ENCODE assay signal across 16 mouse cellular contexts in genomic region chr11:36120591-36121409, GRCm38 (mm10).
DNase-seq lines count a peak whose midpoint lies in the region; ATAC-seq and TF ChIP-seq lines count a peak whose summit lies in the region.
"Had no signal": no experiment of that assay in that cellular context is flagged by ENCODE, and none has a peak within 500 bp of the region (broad histone marks: within the 10 kb centered on the region; RNA-seq: fewer than 3 reads in every experiment).

No protein-coding gene starts in this region.

- ATAC-seq in forebrain, embryonic 12.5 days (ENCODE audit: low FRiP score): peak; percentile 74
- no peak; the same call in 1 of the 2 replicates for ATAC-seq in hindbrain, embryonic 14.5 days (ENCODE audit: low FRiP score)
- 0 out of 2 replicates have a peak, but pooled peaks have one; percentile 37 for ATAC-seq in midbrain, embryonic 16.5 days
- ATAC-seq: activated CD4-positive, CD25-positive, alpha-beta regulatory T cell, adult 4 months had no signal

- no peak for TF ChIP-seq POLR2A in cortical plate, adult 2 months (IDR thresholded peaks at IDR 0.05; ENCODE audit: extremely low read depth, insufficient read depth, low read length)

- no peak overlapping the region for H3K4me3 ChIP-seq in cortical plate, adult 2 months (ENCODE audit: insufficient read depth, low read length)
- H3K4me3 ChIP-seq in forebrain, embryonic 12.5 days (replicated peaks): no peak overlapping the region
- H3K4me3 ChIP-seq in hindbrain, embryonic 14.5 days (replicated peaks; ENCODE audit: low read length): no peak overlapping the region
- H3K4me3 ChIP-seq in midbrain, embryonic 16.5 days (ENCODE audit: low read depth, low read length): no peak overlapping the region
- H3K4me3 ChIP-seq: gastrocnemius, adult 2 months; heart, embryonic 12.5 days; limb, embryonic 13.5 days had no signal

- no peak for TF ChIP-seq CTCF in cortical plate, adult 2 months (IDR thresholded peaks at IDR 0.05; ENCODE audit: extremely low read depth, insufficient read depth, low read length)

- no peaks in the 10 kb centered on the region for H3K36me3 ChIP-seq in forebrain, embryonic 12.5 days (replicated peaks)
- H3K36me3 ChIP-seq in hindbrain, embryonic 14.5 days (replicated peaks; ENCODE audit: control insufficient read depth, insufficient read depth): no peaks in the 10 kb centered on the region
- H3K36me3 ChIP-seq in midbrain, embryonic 16.5 days (ENCODE audit: control insufficient read depth, insufficient read depth, low read length): no peaks in the 10 kb centered on the region
- H3K36me3 ChIP-seq: heart, embryonic 12.5 days; limb, embryonic 13.5 days had no signal

- no peak for DNase-seq in hindbrain, embryonic 14.5 days (ENCODE audit: low spot score)
- no peak for DNase-seq in right cerebral cortex, postnatal 25 days
- no peak for DNase-seq in urinary bladder, adult 18-20 months (ENCODE audit: low spot score in 2 of 2)
- DNase-seq in heart, postnatal 25 days (ENCODE audit: low spot score): no peak
- DNase-seq: cerebellum, adult 9-11 months; gastrocnemius, adult 2 months; kidney, postnatal 10 days; layer of hippocampus, postnatal 36 days; lung, postnatal 36 days; right cerebral cortex, postnatal 14 days had no signal

- H3K9me3 ChIP-seq in forebrain, embryonic 12.5 days: no peaks in the 10 kb centered on the region
- no peaks in the 10 kb centered on the region for H3K9me3 ChIP-seq in hindbrain, embryonic 14.5 days (ENCODE audit: control insufficient read depth, low read length)
- H3K9me3 ChIP-seq in midbrain, embryonic 16.5 days (replicated peaks; ENCODE audit: control insufficient read depth, low read length, poor library complexity, severe bottlenecking): no peaks in the 10 kb centered on the region
- H3K9me3 ChIP-seq: heart, embryonic 12.5 days; limb, embryonic 13.5 days had no signal

- H3K9ac ChIP-seq in forebrain, embryonic 12.5 days: no peak overlapping the region
- H3K9ac ChIP-seq in hindbrain, embryonic 14.5 days: 0 out of 2 replicates have a peak overlapping the region, but pooled peaks have one; percentile 17
- H3K9ac ChIP-seq in midbrain, embryonic 16.5 days (ENCODE audit: low read depth, low read length): no peak overlapping the region
- H3K9ac ChIP-seq: heart, embryonic 12.5 days; limb, embryonic 13.5 days had no signal

- peak overlapping the region; percentile 15; the same call in 1 of the 2 replicates for H3K4me2 ChIP-seq in forebrain, embryonic 12.5 days
- H3K4me2 ChIP-seq in hindbrain, embryonic 14.5 days (replicated peaks): no peak overlapping the region
- H3K4me2 ChIP-seq in midbrain, embryonic 16.5 days (ENCODE audit: low read length): no peak overlapping the region
- H3K4me2 ChIP-seq: heart, embryonic 12.5 days; limb, embryonic 13.5 days had no signal

- H3K4me1 ChIP-seq in cortical plate, adult 2 months (ENCODE audit: control insufficient read depth, insufficient read depth, low read length): peaks cover 12% of the 10 kb centered on the region
- peaks cover 38% of the 10 kb centered on the region for H3K4me1 ChIP-seq in forebrain, embryonic 12.5 days
- H3K4me1 ChIP-seq in hindbrain, embryonic 14.5 days (replicated peaks; ENCODE audit: control insufficient read depth, insufficient read depth, low read length): peaks cover 33% of the 10 kb centered on the region
- H3K4me1 ChIP-seq in midbrain, embryonic 16.5 days (ENCODE audit: control insufficient read depth, insufficient read depth, low read length): peaks cover 20% of the 10 kb centered on the region

- H3K27me3 ChIP-seq in forebrain, embryonic 12.5 days: peaks cover 6% of the 10 kb centered on the region; the same call in 1 of the 2 replicates
- H3K27me3 ChIP-seq in hindbrain, embryonic 14.5 days (ENCODE audit: control insufficient read depth, insufficient read depth, low read length): no peaks in the 10 kb centered on the region
- no peaks in the 10 kb centered on the region for H3K27me3 ChIP-seq in midbrain, embryonic 16.5 days (ENCODE audit: control insufficient read depth, insufficient read depth, low read depth, low read length)
- H3K27me3 ChIP-seq: heart, embryonic 12.5 days; limb, embryonic 13.5 days had no signal

- WGBS in forebrain, embryonic 12.5 days: 12% methylated on average over 7 of the region's 7 CpGs
- WGBS in hindbrain, embryonic 14.5 days: 9% methylated on average over 7 of the region's 7 CpGs
- 10% methylated on average over 7 of the region's 7 CpGs for WGBS in midbrain, embryonic 16.5 days

- intact Hi-C loops in heart, postnatal 25 days (cut with DNase I): no loop called here

- H3K27ac ChIP-seq in cortical plate, adult 2 months (ENCODE audit: insufficient read depth, low read length): peak overlapping the region; percentile 61
- peak overlapping the region; percentile 69 for H3K27ac ChIP-seq in forebrain, embryonic 12.5 days
- H3K27ac ChIP-seq in hindbrain, embryonic 14.5 days: peak overlapping the region; percentile 58
- peak overlapping the region; percentile 74 for H3K27ac ChIP-seq in midbrain, embryonic 16.5 days (ENCODE audit: low read length)
- H3K27ac ChIP-seq: gastrocnemius, adult 2 months; limb, embryonic 13.5 days had no signal
